Mouse (Mus musculus) heart, embryonic 15.5 days (tissue): ENCODE data around the gene Rprd1b. TPM values are rescaled to one million over a fixed set of nuclear protein-coding genes. Genes with fewer than 3 reads are reported as not detected.
A peak's percentile ranks its signal among the peaks of the same experiment; 100 is the strongest.

Experiments
- ATAC-seq: fragments of 200-750 bp; cut with Nextera tagmentation; replicated peaks from 2 replicates; pipeline ENCODE4 v1.8.0; 2017; ENCODE audit warnings: low read depth, moderate TSS enrichment; ENCODE audit not compliant: insufficient number of reproducible peaks, insufficient read depth, low FRiP score
- H3K27ac ChIP-seq: fragments of 300-500 bp; sonication (generic); 2 replicates; pipeline ENCODE4 v1.5.1; 2015; ENCODE audit warnings: mild to moderate bottlenecking, inconsistent platforms
- H3K27me3 ChIP-seq: fragments of 300-500 bp; sonication (generic); 2 replicates; pipeline ENCODE4 v1.6.1; 2015; ENCODE audit warnings: inconsistent platforms
- H3K36me3 ChIP-seq: fragments of 300-500 bp; sonication (generic); 2 replicates; pipeline ENCODE4 v1.6.1; 2015; ENCODE audit warnings: mild to moderate bottlenecking, inconsistent platforms
- H3K4me1 ChIP-seq: fragments of 300-500 bp; sonication (generic); replicated peaks from 2 replicates; pipeline ENCODE4 v1.6.1; 2015; ENCODE audit warnings: inconsistent platforms
- H3K4me2 ChIP-seq: fragments of 300-500 bp; sonication (generic); 2 replicates; pipeline ENCODE4 v1.6.1; 2015; ENCODE audit warnings: inconsistent platforms, mild to moderate bottlenecking, moderate library complexity
- H3K4me3 ChIP-seq: fragments of 300-500 bp; sonication (generic); 2 replicates; pipeline ENCODE4 v1.5.1; 2015; ENCODE audit warnings: mild to moderate bottlenecking, inconsistent platforms
- H3K9ac ChIP-seq: fragments of 300-500 bp; sonication (generic); 2 replicates; pipeline ENCODE4 v1.6.1; 2015; ENCODE audit warnings: mild to moderate bottlenecking, inconsistent platforms
- H3K9me3 ChIP-seq: fragments of 300-500 bp; sonication (generic); replicated peaks from 2 replicates; pipeline ENCODE4 v1.6.1; 2016; ENCODE audit warnings: inconsistent platforms
- WGBS: fragments of 180-500 bp; shearing (Covaris S2); methylation state at CpG from one replicate; pipeline ENCODE4 v1.1.7; 2015; ENCODE audit warnings: mixed read lengths; 5-methylcytosine and 5-hydroxymethylcytosine counted together
- polyA plus RNA-seq: library from polyadenylated mRNA; unstranded; fragments of >200 nt; fragmentation: Nextera tagmentation; extraction: Ambion mirVana; gene quantifications from 2 replicates; pipeline ENCODE4 v1.2.1, GENCODE M21; 2015

The Rprd1b gene
- polyA plus RNA-seq, 1 experiment from 2014 or later, result 28.6 TPM

DNA sequence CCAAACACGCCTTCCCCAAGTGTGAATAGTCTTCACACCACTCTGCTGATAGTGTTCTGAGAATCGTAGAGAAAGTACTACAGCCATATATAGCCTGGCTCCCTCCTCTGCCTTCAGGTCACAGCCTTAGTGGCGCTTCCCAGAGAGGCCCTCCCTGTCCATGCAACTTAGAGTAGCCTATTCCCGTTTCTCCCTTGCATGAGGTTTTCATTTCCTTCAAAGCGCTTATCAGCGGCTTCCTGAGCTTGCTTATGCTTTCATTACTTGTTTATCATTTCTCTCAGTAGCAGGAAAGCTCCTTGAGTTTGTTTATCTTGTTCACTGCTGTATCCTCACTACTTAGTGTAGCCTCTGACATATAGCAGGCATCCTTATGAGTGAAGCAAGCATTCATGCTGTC lies 23.7 kb upstream of the Rprd1b start:
- Histone ChIP-seq H3K4me2 (no peak overlapping the region), H3K27me3 (no peaks in the 10 kb centered on the region), H3K9me3 (no peaks in the 10 kb centered on the region), H3K27ac (no peak overlapping the region), H3K36me3 (peaks cover 7% of the 10 kb centered on the region; the same call in 1 of the 2 replicates), H3K9ac (no peak overlapping the region), H3K4me3 (no peak overlapping the region), H3K4me1 (peaks cover 10% of the 10 kb centered on the region)
- ATAC-seq, result no peak
- WGBS, result 55% methylated on average over 6 of the region's 6 CpGs

DNA sequence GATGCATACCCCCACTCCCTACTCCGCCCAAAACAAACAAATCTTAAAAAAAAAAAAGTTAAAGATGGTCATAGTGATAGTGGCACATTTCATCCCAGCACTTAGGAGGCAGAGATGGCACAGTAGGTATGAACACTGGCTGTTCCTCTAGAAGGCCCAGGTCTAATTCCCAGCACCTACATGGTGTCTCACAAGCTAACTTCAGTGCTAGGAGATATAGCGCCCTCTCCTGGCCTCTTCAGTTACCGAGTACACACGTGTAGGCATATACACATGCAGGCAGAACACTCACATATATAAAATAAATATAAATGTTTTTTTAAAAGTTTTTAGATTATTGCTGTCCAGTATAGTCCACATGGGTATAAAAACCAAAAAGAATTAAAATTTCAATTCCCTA lies 22.7 kb upstream of the Rprd1b start:
- Histone ChIP-seq H3K4me3 (no peak overlapping the region), H3K36me3 (peaks cover 7% of the 10 kb centered on the region; the same call in 1 of the 2 replicates), H3K9ac (no peak overlapping the region), H3K27me3 (no peaks in the 10 kb centered on the region), H3K27ac (no peak overlapping the region), H3K9me3 (no peaks in the 10 kb centered on the region), H3K4me1 (peaks cover 13% of the 10 kb centered on the region), H3K4me2 (no peak overlapping the region)
- WGBS, result 89% methylated on average over 4 of the region's 4 CpGs
- no peak for ATAC-seq

- Histone ChIP-seq H3K4me2 (no peak overlapping the region), H3K4me1 (peaks cover 13% of the 10 kb centered on the region), H3K4me3 (no peak overlapping the region), H3K9ac (no peak overlapping the region), H3K36me3 (peaks cover 7% of the 10 kb centered on the region; the same call in 1 of the 2 replicates), H3K9me3 (no peaks in the 10 kb centered on the region), H3K27me3 (no peaks in the 10 kb centered on the region), H3K27ac (peak overlapping the region; percentile 20; the same call in 1 of the 2 replicates)
- 60% methylated on average over 7 of the region's 7 CpGs for WGBS
- ATAC-seq, result no peak
Observed at GRCm38 (mm10) chr2:158009373-158009772, 18.9 kb upstream of the Rprd1b start.

DNA sequence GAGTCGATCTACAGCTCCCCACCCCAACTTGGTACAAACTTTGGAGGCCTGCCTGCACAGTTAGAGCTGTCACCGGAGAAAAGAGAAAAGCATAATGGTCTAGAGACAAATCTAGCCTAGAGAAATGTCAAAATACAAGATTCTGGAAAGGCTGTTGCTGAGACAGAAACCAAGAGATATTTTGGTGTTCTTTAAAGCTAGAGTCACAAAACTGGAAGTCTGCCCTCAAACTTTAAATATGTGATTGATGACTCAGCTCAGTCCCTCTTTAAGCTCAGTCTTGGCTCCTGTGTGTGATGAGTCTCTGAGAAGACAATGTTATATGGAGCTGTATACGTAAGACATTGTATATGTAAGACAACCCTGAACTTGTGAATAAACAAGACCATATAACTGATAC lies 15.7 kb upstream of the Rprd1b start:
- 90% methylated on average over 3 of the region's 3 CpGs for WGBS
- no peak overlapping the region for H3K27ac ChIP-seq
- no peaks in the 10 kb centered on the region for H3K9me3 ChIP-seq
- no peak overlapping the region for H3K4me2 ChIP-seq
- peaks cover 7% of the 10 kb centered on the region; the same call in 1 of the 2 replicates for H3K36me3 ChIP-seq
- H3K4me3 ChIP-seq, result no peak overlapping the region
- H3K27me3 ChIP-seq, result no peaks in the 10 kb centered on the region
- ATAC-seq, result no peak
- peaks cover 17% of the 10 kb centered on the region for H3K4me1 ChIP-seq
- H3K9ac ChIP-seq, result no peak overlapping the region

DNA sequence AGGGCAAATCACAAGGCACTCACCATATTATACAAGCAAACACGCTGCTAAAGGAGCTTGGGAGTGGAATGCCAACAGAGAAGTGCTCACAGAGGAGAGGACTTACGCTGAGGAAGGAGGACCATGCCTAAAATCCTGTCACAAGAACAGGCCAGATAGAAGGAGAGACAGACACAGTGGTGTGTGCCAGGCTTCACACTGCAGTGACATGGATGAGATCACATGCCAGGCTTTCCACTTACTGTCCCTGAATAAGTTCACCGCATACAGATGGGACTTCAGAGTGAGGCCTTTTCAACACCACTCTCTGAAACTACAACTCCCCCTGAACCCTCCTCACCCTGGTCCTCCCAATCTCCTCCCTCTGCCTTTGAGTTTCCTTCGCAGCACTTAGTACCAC lies 11.0 kb upstream of the Rprd1b start:
- 60% methylated on average over 4 of the region's 4 CpGs for WGBS
- Histone ChIP-seq H3K4me1 (peaks cover 4% of the 10 kb centered on the region; the same call in 1 of the 2 replicates), H3K9ac (no peak overlapping the region), H3K27ac (no peak overlapping the region), H3K27me3 (no peaks in the 10 kb centered on the region), H3K4me2 (no peak overlapping the region), H3K4me3 (no peak overlapping the region), H3K36me3 (no peaks in the 10 kb centered on the region), H3K9me3 (no peaks in the 10 kb centered on the region)
- no peak for ATAC-seq

- Histone ChIP-seq H3K4me2 (peak overlapping the region; percentile 69), H3K4me1 (peaks cover 37% of the 10 kb centered on the region), H3K9ac (peak overlapping the region; percentile 81), H3K4me3 (peak overlapping the region; percentile 79), H3K36me3 (no peaks in the 10 kb centered on the region), H3K27me3 (no peaks in the 10 kb centered on the region), H3K9me3 (no peaks in the 10 kb centered on the region), H3K27ac (peak overlapping the region; percentile 93)
- ATAC-seq, result no peak
- WGBS, result 2% methylated on average over 16 of the region's 16 CpGs
Observed at GRCm38 (mm10) chr2:158027855-158028353, 393 bp upstream of the Rprd1b start.

DNA sequence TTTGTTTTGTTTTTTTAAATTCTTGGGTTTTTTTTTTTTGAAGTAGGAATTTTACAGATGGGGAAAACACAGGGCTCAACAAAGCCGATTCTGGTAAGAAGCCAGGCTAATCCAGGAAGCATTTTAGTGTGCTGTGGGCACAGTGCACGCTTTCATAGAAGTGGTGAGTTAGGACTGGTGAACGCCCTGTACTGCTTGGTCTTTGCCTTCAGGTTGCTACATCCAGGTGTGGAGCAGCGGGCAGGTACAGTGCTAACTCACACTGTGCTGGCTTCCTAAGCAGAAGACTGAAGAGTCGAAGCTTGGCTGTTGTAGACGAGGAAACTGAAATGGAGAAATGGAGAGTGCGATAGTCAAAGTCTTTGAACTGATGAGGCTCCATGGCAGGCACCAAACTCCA lies 1.7 kb downstream of the Rprd1b start:
- Histone ChIP-seq H3K27me3 (no peaks in the 10 kb centered on the region), H3K27ac (no peak overlapping the region), H3K36me3 (no peaks in the 10 kb centered on the region), H3K4me3 (peak overlapping the region; percentile 79), H3K4me1 (peaks cover 37% of the 10 kb centered on the region), H3K9ac (peak overlapping the region; percentile 81), H3K4me2 (peak overlapping the region; percentile 75), H3K9me3 (no peaks in the 10 kb centered on the region)
- 76% methylated on average over 7 of the region's 7 CpGs for WGBS
- no peak for ATAC-seq

DNA sequence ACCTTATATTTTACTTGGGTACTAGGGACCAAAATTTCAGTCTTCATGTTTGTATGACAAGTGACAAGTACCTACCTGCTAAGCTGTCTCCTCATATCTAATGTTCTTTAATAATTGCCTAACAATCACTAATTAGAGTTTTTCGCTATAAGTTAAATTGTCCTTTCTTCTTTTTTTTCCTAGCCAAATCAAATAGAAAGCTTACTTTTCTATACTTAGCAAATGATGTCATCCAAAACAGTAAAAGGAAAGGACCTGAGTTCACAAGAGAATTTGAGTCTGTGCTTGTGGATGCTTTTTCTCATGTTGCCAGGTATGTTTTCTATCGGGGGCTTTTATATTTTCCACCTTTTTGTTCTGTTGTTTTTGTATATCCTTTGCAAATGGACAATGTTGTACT lies 7.5 kb downstream of the Rprd1b start:
- 0 out of 2 replicates have a peak, but pooled peaks cover 7% of the 10 kb centered on the region for H3K36me3 ChIP-seq
- ATAC-seq, result no peak
- no peak overlapping the region for H3K4me2 ChIP-seq
- 75% methylated on average over 2 of the region's 2 CpGs for WGBS
- H3K27me3 ChIP-seq, result no peaks in the 10 kb centered on the region
- no peaks in the 10 kb centered on the region for H3K9me3 ChIP-seq
- no peak overlapping the region for H3K27ac ChIP-seq
- H3K4me3 ChIP-seq, result no peak overlapping the region
- no peak overlapping the region for H3K9ac ChIP-seq
- H3K4me1 ChIP-seq, result peaks cover 27% of the 10 kb centered on the region

DNA sequence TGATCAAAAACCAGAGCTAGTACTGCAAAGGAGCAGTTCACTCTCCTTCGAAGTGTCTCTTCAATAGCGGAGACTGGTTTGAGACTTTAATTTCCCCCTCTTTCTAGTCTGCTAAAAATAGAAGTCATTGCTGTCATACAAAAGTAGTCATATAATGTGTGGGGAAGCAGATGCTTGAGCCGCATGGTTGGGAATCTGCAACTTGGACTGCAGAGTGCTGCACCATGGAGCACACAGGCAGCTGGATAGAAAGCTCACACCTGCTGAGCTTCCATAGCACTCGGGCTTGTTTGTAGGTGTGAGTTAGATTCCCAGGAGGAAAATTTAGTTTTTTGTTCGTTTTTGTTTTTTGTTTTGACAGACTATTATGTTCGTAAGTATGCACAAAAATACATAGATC lies 8.1 kb downstream of the Rprd1b start:
- no peak overlapping the region for H3K4me2 ChIP-seq
- H3K4me3 ChIP-seq, result no peak overlapping the region
- no peaks in the 10 kb centered on the region for H3K9me3 ChIP-seq
- H3K27ac ChIP-seq, result no peak overlapping the region
- H3K4me1 ChIP-seq, result peaks cover 21% of the 10 kb centered on the region
- H3K27me3 ChIP-seq, result no peaks in the 10 kb centered on the region
- H3K36me3 ChIP-seq, result 0 out of 2 replicates have a peak, but pooled peaks cover 7% of the 10 kb centered on the region
- no peak; the same call in 1 of the 2 replicates for ATAC-seq
- 51% methylated on average over 6 of the region's 6 CpGs for WGBS
- H3K9ac ChIP-seq, result no peak overlapping the region

- no peaks in the 10 kb centered on the region for H3K9me3 ChIP-seq
- H3K9ac ChIP-seq, result no peak overlapping the region
- no peak overlapping the region for H3K4me2 ChIP-seq
- H3K36me3 ChIP-seq, result 0 out of 2 replicates have a peak, but pooled peaks cover 7% of the 10 kb centered on the region
- H3K27ac ChIP-seq, result no peak overlapping the region
- ATAC-seq, result no peak
- peaks cover 17% of the 10 kb centered on the region for H3K4me1 ChIP-seq
- no peak overlapping the region for H3K4me3 ChIP-seq
- WGBS, result 47% methylated on average over 7 of the region's 7 CpGs
- H3K27me3 ChIP-seq, result no peaks in the 10 kb centered on the region
Observed at GRCm38 (mm10) chr2:158036953-158037352, 8.7 kb downstream of the Rprd1b start.

GRCm38 (mm10) chr2:158037571-158037970 lies 9.3 kb downstream of the Rprd1b start:
- H3K9ac ChIP-seq, result no peak overlapping the region
- no peak for ATAC-seq
- no peak overlapping the region for H3K4me3 ChIP-seq
- no peak overlapping the region for H3K27ac ChIP-seq
- no peaks in the 10 kb centered on the region for H3K9me3 ChIP-seq
- no peak overlapping the region for H3K4me2 ChIP-seq
- 95% methylated on average over 1 of the region's 1 CpGs for WGBS
- H3K27me3 ChIP-seq, result no peaks in the 10 kb centered on the region
- peaks cover 13% of the 10 kb centered on the region for H3K4me1 ChIP-seq
- 0 out of 2 replicates have a peak, but pooled peaks cover 7% of the 10 kb centered on the region for H3K36me3 ChIP-seq

DNA sequence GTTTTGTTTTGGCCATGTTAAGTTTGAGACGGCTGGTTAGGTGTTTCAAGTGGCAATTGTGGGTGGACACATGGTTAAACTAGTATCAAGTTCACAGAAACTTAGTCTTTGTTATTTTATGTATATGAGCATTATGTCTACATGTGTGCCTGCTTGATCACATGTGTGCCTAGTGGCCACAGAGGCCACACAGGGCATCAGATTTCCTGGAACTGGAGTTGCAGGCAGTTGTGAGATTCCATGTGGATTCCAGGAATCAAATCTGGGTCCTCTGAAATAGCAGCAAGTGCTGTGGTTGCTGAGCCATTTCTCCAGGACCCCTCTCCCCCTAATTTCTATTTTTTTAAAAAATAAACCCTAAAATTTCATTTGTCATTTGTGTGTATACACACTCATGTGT lies 11.4 kb downstream of the Rprd1b start:
- peaks cover 25% of the 10 kb centered on the region for H3K36me3 ChIP-seq
- H3K9ac ChIP-seq, result no peak overlapping the region
- no peak for ATAC-seq
- no peak overlapping the region for H3K27ac ChIP-seq
- H3K4me1 ChIP-seq, result peaks cover 13% of the 10 kb centered on the region
- 49% methylated on average over 1 of the region's 1 CpGs for WGBS
- no peaks in the 10 kb centered on the region for H3K9me3 ChIP-seq
- H3K27me3 ChIP-seq, result no peaks in the 10 kb centered on the region
- H3K4me3 ChIP-seq, result no peak overlapping the region
- no peak overlapping the region for H3K4me2 ChIP-seq
